Mouse (Mus musculus): ENCODE results near the gene Vmn1r68. TPM values are rescaled to one million over a fixed set of nuclear protein-coding genes. Genes with fewer than 3 reads are reported as not detected.

Gene Vmn1r68
- polyA plus RNA-seq (2014; fragmentation: Nextera tagmentation; extraction: Ambion mirVana): not detected in 2 replicates

DNA sequence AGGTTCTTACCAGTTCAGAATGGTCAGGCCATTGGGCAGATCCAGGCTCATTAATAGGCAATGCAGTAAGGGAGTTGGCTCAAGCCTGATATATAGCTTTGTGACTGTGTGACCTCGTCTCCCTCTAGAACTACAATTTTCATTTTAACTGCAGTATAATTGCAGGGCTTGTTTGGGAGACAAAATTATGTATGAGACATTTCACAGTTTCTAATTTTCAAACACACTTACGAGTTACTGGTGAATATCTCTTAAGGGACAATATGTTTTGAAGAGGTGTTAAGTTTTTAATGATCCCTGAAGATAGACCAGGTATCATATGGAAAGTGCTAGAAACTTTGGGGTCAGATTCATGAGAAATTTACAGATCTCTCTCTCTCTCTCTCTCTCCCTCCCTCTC, at the start of gene Vmn1r68:
Gene Vmn1r68, minus strand, starts transcription at position 101 of the 400 bp plus-strand sequence.
- H3K4me3 ChIP-seq (ENCODE audit: low read depth, low read length): no peak within 1 kb of the TSS
- no peaks in the 10 kb centered on the region for H3K27me3 ChIP-seq (ENCODE audit: control insufficient read depth, insufficient read depth, low read length)
- H3K36me3 ChIP-seq (ENCODE audit: control insufficient read depth, insufficient read depth, low read length): no peaks in the 10 kb centered on the region
- no peaks in the 10 kb centered on the region; the same call in 1 of the 2 replicates for H3K9me3 ChIP-seq (ENCODE audit: control insufficient read depth, low read length)
- H3K9ac ChIP-seq (replicated peaks; ENCODE audit: low read depth, low read length): no peak within 1 kb of the TSS
- H3K27ac ChIP-seq (ENCODE audit: low read depth, low read length): no peak within 1 kb of the TSS
- no peak for ATAC-seq (ENCODE audit: low read depth)
- no peaks in the 10 kb centered on the region for H3K4me1 ChIP-seq (ENCODE audit: control insufficient read depth, insufficient read depth, low read length)
- 75% methylated on average over 2 of the region's 2 CpGs for whole genome bisulfite sequencing
- no peak within 1 kb of the TSS for H3K4me2 ChIP-seq (ENCODE audit: low read depth, low read length)

DNA sequence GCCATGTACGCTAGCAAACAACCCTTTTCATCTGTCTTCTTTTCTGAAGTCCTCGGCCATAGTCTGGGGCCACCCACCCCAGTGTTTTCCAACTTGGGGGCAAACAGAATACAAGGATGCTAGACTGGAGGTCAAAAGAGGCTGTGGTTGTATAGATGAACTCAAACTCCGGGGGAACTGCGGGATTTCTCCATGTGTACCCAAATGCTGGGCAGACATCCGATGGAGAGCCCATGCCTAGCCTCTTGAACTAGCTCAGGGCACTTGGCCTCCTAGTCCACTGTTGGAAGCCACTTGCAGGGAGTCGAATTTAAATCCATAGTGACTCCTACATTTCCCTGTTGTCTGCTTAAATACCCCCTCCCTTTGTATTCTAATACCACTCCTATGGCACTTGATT, 62.7 kb downstream of the Vmn1r68 start:
- 43% methylated on average over 6 of the region's 6 CpGs for WGBS
- peaks cover 9% of the 10 kb centered on the region for H3K4me1 ChIP-seq (ENCODE audit: control insufficient read depth, insufficient read depth, low read length)
- ATAC-seq (ENCODE audit: low read depth): no peak; the same call in 1 of the 2 replicates
- no peaks in the 10 kb centered on the region for H3K27me3 ChIP-seq (ENCODE audit: control insufficient read depth, insufficient read depth, low read length)
- peak overlapping the region; percentile 44; the same call in 1 of the 2 replicates for H3K4me2 ChIP-seq (ENCODE audit: low read depth, low read length)
- H3K36me3 ChIP-seq (ENCODE audit: control insufficient read depth, insufficient read depth, low read length): peaks cover 14% of the 10 kb centered on the region; the same call in 1 of the 2 replicates
- H3K9me3 ChIP-seq (ENCODE audit: control insufficient read depth, low read length): no peaks in the 10 kb centered on the region
- H3K27ac ChIP-seq (ENCODE audit: low read depth, low read length): no peak overlapping the region
- peak overlapping the region; percentile 76 for H3K4me3 ChIP-seq (ENCODE audit: low read depth, low read length)
- H3K9ac ChIP-seq (replicated peaks; ENCODE audit: low read depth, low read length): peak overlapping the region; percentile 88

DNA sequence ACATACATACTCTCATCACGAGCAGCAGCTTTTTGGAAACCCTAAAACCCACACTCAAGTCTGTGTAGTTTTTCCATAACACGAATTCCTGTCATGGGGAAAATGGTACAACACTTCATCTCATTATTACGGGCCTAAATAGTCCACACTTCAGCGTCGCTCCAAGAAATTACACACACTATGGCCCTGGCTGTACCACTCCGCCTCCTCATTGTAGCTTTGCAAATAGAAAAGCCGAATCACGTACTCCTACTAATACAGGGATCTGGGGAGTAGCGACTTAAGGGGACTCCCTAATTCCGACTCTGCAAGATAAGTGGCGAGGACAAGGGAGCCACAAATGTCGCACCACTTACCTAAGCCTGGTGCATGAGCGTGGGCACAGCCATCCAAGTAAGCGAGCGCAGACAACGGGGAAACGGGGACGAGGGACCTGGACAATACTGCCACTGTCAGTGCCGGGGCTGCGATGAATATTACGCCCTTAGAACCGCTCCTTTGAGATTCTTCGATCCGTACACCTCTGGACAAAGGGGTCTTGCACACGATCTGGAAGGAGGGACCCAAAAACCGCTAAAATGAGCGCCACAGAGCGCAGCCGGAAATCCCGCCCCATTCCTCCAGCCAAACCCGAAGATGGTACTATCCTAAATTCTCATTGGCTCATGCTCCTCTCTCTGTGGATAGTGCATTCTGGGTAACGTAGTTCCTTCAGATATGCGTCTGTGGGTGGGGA, 63.3 kb downstream of the Vmn1r68 start, which contains the start of gene Zik1:
Gene Zik1, minus strand, starts transcription at position 609 of the 736 bp plus-strand sequence.
- no peaks in the 10 kb centered on the region for H3K9me3 ChIP-seq (ENCODE audit: control insufficient read depth, low read length)
- peaks cover 20% of the 10 kb centered on the region; the same call in 1 of the 2 replicates for H3K36me3 ChIP-seq (ENCODE audit: control insufficient read depth, insufficient read depth, low read length)
- no peaks in the 10 kb centered on the region for H3K27me3 ChIP-seq (ENCODE audit: control insufficient read depth, insufficient read depth, low read length)
- peak within 1 kb of the TSS; percentile 34; the same call in 1 of the 2 replicates for H3K27ac ChIP-seq (ENCODE audit: low read depth, low read length)
- peak within 1 kb of the TSS; percentile 76 for H3K4me3 ChIP-seq (ENCODE audit: low read depth, low read length)
- peaks cover 9% of the 10 kb centered on the region for H3K4me1 ChIP-seq (ENCODE audit: control insufficient read depth, insufficient read depth, low read length)
- WGBS: 2% methylated on average over 33 of the region's 33 CpGs
- H3K9ac ChIP-seq (replicated peaks; ENCODE audit: low read depth, low read length): peak within 1 kb of the TSS; percentile 88
- peak within 1 kb of the TSS; percentile 89 for H3K4me2 ChIP-seq (ENCODE audit: low read depth, low read length)
- ATAC-seq (ENCODE audit: low read depth): peak; percentile 99

DNA sequence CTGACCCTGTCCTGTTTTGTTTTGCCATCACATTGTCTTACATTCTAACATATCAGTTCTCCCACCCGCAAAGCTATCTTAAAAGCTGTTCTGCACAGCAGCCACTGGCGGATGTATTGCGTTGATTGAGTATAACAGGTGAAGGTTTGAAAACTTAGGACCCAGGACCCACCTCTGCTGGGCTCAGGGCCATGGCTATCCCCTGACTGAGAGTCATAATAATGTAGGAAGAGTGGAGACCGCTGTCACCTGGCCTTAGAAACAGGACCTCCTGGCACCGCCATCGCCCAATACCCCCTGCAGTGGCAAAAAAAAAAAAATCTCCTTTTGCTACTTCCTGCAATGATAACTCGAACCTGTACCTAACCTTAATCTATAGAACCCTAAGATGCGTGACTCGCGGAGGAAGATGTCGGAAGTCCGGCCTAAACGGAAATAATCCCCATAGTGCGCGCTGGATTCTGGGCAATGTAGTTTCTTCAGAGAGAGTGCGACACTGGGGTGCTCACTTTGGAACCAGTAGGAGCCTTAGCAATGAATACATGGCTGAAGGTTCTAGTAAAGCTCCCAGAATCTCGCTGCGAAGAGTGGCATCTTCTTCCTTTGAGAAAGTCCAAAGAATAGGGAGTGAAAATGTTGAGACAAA, 77.6 kb downstream of the Vmn1r68 start:
- Histone ChIP-seq H3K9ac (replicated peaks; ENCODE audit: low read depth, low read length) (0 out of 2 replicates have a peak overlapping the region, but pooled peaks have one; percentile 11), H3K4me2 (ENCODE audit: low read depth, low read length) (peak overlapping the region; percentile 20; the same call in 1 of the 2 replicates), H3K36me3 (ENCODE audit: control insufficient read depth, insufficient read depth, low read length) (no peaks in the 10 kb centered on the region), H3K9me3 (ENCODE audit: control insufficient read depth, low read length) (no peaks in the 10 kb centered on the region), H3K4me1 (ENCODE audit: control insufficient read depth, insufficient read depth, low read length) (no peaks in the 10 kb centered on the region), H3K4me3 (ENCODE audit: low read depth, low read length) (peak overlapping the region; percentile 10; the same call in 1 of the 2 replicates), H3K27me3 (ENCODE audit: control insufficient read depth, insufficient read depth, low read length) (no peaks in the 10 kb centered on the region), H3K27ac (ENCODE audit: low read depth, low read length) (no peak overlapping the region)
- peak; percentile 76; the same call in 1 of the 2 replicates for ATAC-seq (ENCODE audit: low read depth)
- WGBS: 61% methylated on average over 18 of the region's 18 CpGs

DNA sequence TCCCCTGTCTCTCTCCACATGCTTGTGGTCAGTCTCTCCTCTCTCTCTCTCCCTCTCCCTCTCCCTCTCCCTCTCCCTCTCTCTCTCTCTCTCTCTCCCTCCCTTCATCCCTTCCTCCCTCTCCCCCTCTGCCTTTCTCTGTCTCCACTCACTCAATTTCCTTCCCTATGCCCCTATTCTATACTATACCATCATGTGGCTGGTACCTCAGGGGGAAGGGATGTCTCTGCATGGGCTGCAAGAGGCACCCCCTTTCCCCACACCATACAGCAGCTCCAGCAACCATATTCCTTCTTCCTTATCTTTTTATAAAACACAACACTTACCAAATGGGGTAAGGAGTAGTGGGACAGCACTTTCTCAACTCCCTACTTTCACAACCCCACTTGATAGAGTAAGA, 78.5 kb downstream of the Vmn1r68 start:
- ATAC-seq (ENCODE audit: low read depth): no peak
- no peak overlapping the region for H3K4me2 ChIP-seq (ENCODE audit: low read depth, low read length)
- H3K9me3 ChIP-seq (ENCODE audit: control insufficient read depth, low read length): no peaks in the 10 kb centered on the region
- no peaks in the 10 kb centered on the region for H3K4me1 ChIP-seq (ENCODE audit: control insufficient read depth, insufficient read depth, low read length)
- H3K4me3 ChIP-seq (ENCODE audit: low read depth, low read length): no peak overlapping the region
- no peaks in the 10 kb centered on the region for H3K27me3 ChIP-seq (ENCODE audit: control insufficient read depth, insufficient read depth, low read length)
- H3K27ac ChIP-seq (ENCODE audit: low read depth, low read length): no peak overlapping the region
- H3K36me3 ChIP-seq (ENCODE audit: control insufficient read depth, insufficient read depth, low read length): no peaks in the 10 kb centered on the region
- no peak overlapping the region for H3K9ac ChIP-seq (replicated peaks; ENCODE audit: low read depth, low read length)

DNA sequence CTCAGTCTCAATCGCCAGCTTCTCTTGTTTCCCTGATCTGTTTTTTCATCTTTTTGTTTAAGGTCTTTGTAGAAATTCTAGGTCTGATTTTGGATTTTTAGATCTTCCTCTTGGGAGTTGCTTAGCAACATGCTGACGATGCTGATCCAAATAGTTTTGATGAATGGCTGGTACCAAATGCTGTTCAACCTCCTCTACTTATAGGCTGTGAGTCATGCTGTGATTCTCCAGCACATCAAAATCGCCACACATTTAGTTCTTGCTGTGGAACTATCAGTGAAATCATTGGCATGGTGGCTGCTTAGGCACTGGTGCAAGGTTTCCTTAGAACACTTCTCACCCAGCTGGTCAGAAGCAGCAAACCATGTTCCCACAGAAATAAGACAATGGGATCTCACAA, 100.1 kb downstream of the Vmn1r68 start:
- 77% methylated on average over 3 of the region's 3 CpGs for WGBS
- Histone ChIP-seq H3K4me3 (ENCODE audit: low read depth, low read length) (no peak overlapping the region), H3K27ac (ENCODE audit: low read depth, low read length) (no peak overlapping the region), H3K4me2 (ENCODE audit: low read depth, low read length) (no peak overlapping the region), H3K9me3 (ENCODE audit: control insufficient read depth, low read length) (0 out of 2 replicates have a peak, but pooled peaks cover 3% of the 10 kb centered on the region), H3K36me3 (ENCODE audit: control insufficient read depth, insufficient read depth, low read length) (no peaks in the 10 kb centered on the region), H3K27me3 (ENCODE audit: control insufficient read depth, insufficient read depth, low read length) (no peaks in the 10 kb centered on the region), H3K9ac (replicated peaks; ENCODE audit: low read depth, low read length) (no peak overlapping the region), H3K4me1 (ENCODE audit: control insufficient read depth, insufficient read depth, low read length) (no peaks in the 10 kb centered on the region)
- no peak for ATAC-seq (ENCODE audit: low read depth)

Other genes starting within 250 kb of the Vmn1r68 start
- not detected in 2 replicates for gene Vmn1r67, start 115.2 kb downstream of the Vmn1r68 start, polyA plus RNA-seq (2014; fragmentation: Nextera tagmentation; extraction: Ambion mirVana)
- 33.9 and 43.4 TPM in 2 replicates for gene Zik1, start 63.1 kb downstream of the Vmn1r68 start, polyA plus RNA-seq (2014; fragmentation: Nextera tagmentation; extraction: Ambion mirVana)
- not detected in 2 replicates for gene Vmn1r69, start 55.2 kb upstream of the Vmn1r68 start, polyA plus RNA-seq (2014; fragmentation: Nextera tagmentation; extraction: Ambion mirVana)
- gene Vmn1r70, start 73.0 kb upstream of the Vmn1r68 start, polyA plus RNA-seq (2014; fragmentation: Nextera tagmentation; extraction: Ambion mirVana): not detected in 2 replicates
- gene Nlrp4b, start 129.3 kb upstream of the Vmn1r68 start, polyA plus RNA-seq (2014; fragmentation: Nextera tagmentation; extraction: Ambion mirVana): not detected in 2 replicates
- gene Vmn1r71, start 195.9 kb upstream of the Vmn1r68 start, polyA plus RNA-seq (2014; fragmentation: Nextera tagmentation; extraction: Ambion mirVana): not detected in 2 replicates

Data from neural tube, embryonic 14.5 days (tissue).